Mouse (Mus musculus) 3134 (cell line): ENCODE data around the gene Creld2.

ENCODE experiments used
- DNase-seq: peaks from one replicate; pipeline ENCODE4 v3.0.0-alpha.2; 2011; ENCODE audit warnings: low spot score; ENCODE audit not compliant: insufficient read length; ENCODE audit errors: extremely low read depth

The Creld2 gene

GRCm38 (mm10) chr15:88866934-88867356 lies 47.5 kb downstream of the Creld2 start:
- peak; percentile 36 for DNase-seq

GRCm38 (mm10) chr15:88867368-88868023 lies 48.0 kb downstream of the Creld2 start:
- peak; percentile 66 for DNase-seq

GRCm38 (mm10) chr15:88868024-88868742 lies 48.7 kb downstream of the Creld2 start:
- no peak for DNase-seq

- no peak for DNase-seq
These were observed 51.2 kb downstream of the Creld2 start for GRCm38 (mm10) chr15:88870418-88871185.

GRCm38 (mm10) chr15:88874061-88874460 lies 54.6 kb downstream of the Creld2 start:
- peak; percentile 37 for DNase-seq

GRCm38 (mm10) chr15:88874477-88874876 lies 55.0 kb downstream of the Creld2 start:
- DNase-seq: peak; percentile 80

- DNase-seq: peak; percentile 47
These were observed 56.2 kb downstream of the Creld2 start for GRCm38 (mm10) chr15:88875625-88876081.
